ENCODE assay signal across 16 mouse cellular contexts in genomic region chr3:87123795-87124194, GRCm38 (mm10). TPM values are rescaled to one million over a fixed set of nuclear protein-coding genes. Genes with fewer than 3 reads are reported as not detected.
DNase-seq lines count a peak whose midpoint lies in the region.
"Had no signal": no experiment of that assay in that cellular context is flagged by ENCODE, and none has a peak within 500 bp of the region (broad histone marks: within the 10 kb centered on the region; RNA-seq: fewer than 3 reads in every experiment).

No protein-coding gene starts in this region.

- peak; percentile 24 to 40 for DNase-seq in kidney, postnatal 36 days
- DNase-seq in kidney, adult 8-10 months, result no peak
- peak; percentile 56 for DNase-seq in testis, postnatal 10 days (ENCODE audit: low spot score)
- DNase-seq in testis, postnatal 14 days (ENCODE audit: low spot score), result no peak
- peak; percentile 34 for DNase-seq in adrenal gland, postnatal 14 days
- DNase-seq in left cerebral cortex, postnatal 14 days (ENCODE audit: low spot score in 2 of 2), result no peak
- DNase-seq: B cell, adult 2 months; cerebellum, adult 11 months; cerebellum, adult 9-10 months; gastrocnemius, postnatal 25 days; heart, adult 11 months; heart, postnatal 36 days; layer of hippocampus, adult 9-11 months; right cerebral cortex, postnatal 25 days; thymus, postnatal 4 days had no signal

- intact Hi-C loops in left cerebral cortex, postnatal 14 days (cut with DNase I), result no loop called here

RNA-seq across cellular contexts. Expression of gene Kirrel, which starts 50.8 kb away (rescaled TPM):
- 16.2 and 19.7 TPM in 2 replicates for total RNA-seq in adrenal gland, postnatal 14 days (2021)
- total RNA-seq in left cerebral cortex, postnatal 14 days (2021), result 1 to 10 TPM; 4.2 to 5.2 TPM
- total RNA-seq: neutrophil, adult 5-6 weeks had no signal

Comparison
In these comparisons a context has a peak if more than half of its experiments do, and no peak if none do; other contexts are left out.
1. DNase-seq: peak in kidney, postnatal 36 days (2 of 2), testis, postnatal 10 days (single experiment) and adrenal gland, postnatal 14 days (single experiment); none in kidney, adult 8-10 months (0 of 2), testis, postnatal 14 days (single experiment) and left cerebral cortex, postnatal 14 days (0 of 2).